Mouse (Mus musculus) testis, adult 2 months (tissue): Measurements from ENCODE around the gene Vgll2.

Experiments used
- CTCF ChIP-seq: fragments of 200-500 bp; IDR thresholded peaks from 2 replicates; pipeline ENCODE4 v1.5.1; 2012; ENCODE audit warnings: low read depth, mild to moderate bottlenecking, inconsistent platforms, low read length, moderate library complexity; ENCODE audit not compliant: control insufficient read depth, insufficient read depth, insufficient replicate concordance
- POLR2A ChIP-seq: fragments of 200-500 bp; IDR thresholded peaks from 2 replicates; pipeline ENCODE4 v1.6.1; 2012; ENCODE audit warnings: low read depth, mild to moderate bottlenecking, inconsistent platforms, low read length, moderate library complexity; ENCODE audit not compliant: control insufficient read depth

DNA sequence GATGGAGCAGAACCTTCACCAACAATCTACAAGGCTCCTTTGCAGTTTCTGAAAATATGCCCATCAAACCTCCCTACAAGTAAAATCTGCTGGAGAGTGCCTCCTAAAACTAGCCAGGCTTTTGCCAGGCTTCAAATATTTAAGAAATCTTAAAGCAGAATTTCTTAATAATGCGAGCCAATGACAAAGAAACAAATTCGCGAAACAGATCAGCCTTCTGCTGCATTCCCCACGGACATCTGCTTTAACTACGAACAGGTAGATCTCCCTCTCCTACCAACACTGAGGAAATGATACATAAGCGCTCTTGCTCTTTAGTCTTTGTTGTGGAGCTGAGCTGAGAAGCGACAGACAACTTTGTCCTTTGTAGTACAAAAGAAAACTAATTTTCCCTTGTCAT is 3.5 kb downstream of the Vgll2 start:
- TF ChIP-seq CTCF (no peak), POLR2A (no peak)
